Mouse (Mus musculus) forebrain, embryonic 11.5 days (tissue): ENCODE data around the gene Gja1. TPM values are rescaled to one million over a fixed set of nuclear protein-coding genes. Genes with fewer than 3 reads are reported as not detected.
A peak's percentile ranks its signal among the peaks of the same experiment; 100 is the strongest.

ENCODE experiments used
- ATAC-seq: fragments of 200-750 bp; cut with Nextera tagmentation; replicated peaks from 2 replicates; pipeline ENCODE4 v1.8.0; 2017; ENCODE audit warnings: moderate TSS enrichment; ENCODE audit not compliant: low FRiP score
- DNase-seq: peaks from one replicate; pipeline ENCODE4 v3.0.0-alpha.2; 2017; ENCODE audit warnings: low spot score
- H3K27ac ChIP-seq: fragments of 300-500 bp; sonication (generic); 2 replicates; pipeline ENCODE4 v1.5.1; 2014; ENCODE audit warnings: low read depth, low read length
- H3K27me3 ChIP-seq: fragments of 300-500 bp; sonication (generic); 2 replicates; pipeline ENCODE4 v1.6.1; 2014; ENCODE audit warnings: mild to moderate bottlenecking, low read length, mixed read lengths; ENCODE audit not compliant: control insufficient read depth, insufficient read depth
- H3K36me3 ChIP-seq: fragments of 300-500 bp; sonication (generic); 2 replicates; pipeline ENCODE4 v1.6.1; 2014; ENCODE audit warnings: mild to moderate bottlenecking, low read length, moderate library complexity, mixed read lengths; ENCODE audit not compliant: control insufficient read depth, insufficient read depth
- H3K4me1 ChIP-seq: fragments of 300-500 bp; sonication (generic); replicated peaks from 2 replicates; pipeline ENCODE4 v1.6.1; 2014; ENCODE audit warnings: low read length, mixed read lengths; ENCODE audit not compliant: control insufficient read depth, insufficient read depth
- H3K4me2 ChIP-seq: fragments of 300-500 bp; sonication (generic); 2 replicates; pipeline ENCODE4 v1.6.1; 2014; ENCODE audit warnings: low read depth, mild to moderate bottlenecking, low read length, moderate library complexity, mixed read lengths; ENCODE audit not compliant: severe bottlenecking
- H3K4me3 ChIP-seq: fragments of 300-500 bp; sonication (generic); 2 replicates; pipeline ENCODE4 v1.5.1; 2014; ENCODE audit warnings: low read depth, low read length
- H3K9ac ChIP-seq: fragments of 300-500 bp; sonication (generic); 2 replicates; pipeline ENCODE4 v1.6.1; 2014; ENCODE audit warnings: low read length
- H3K9me3 ChIP-seq: fragments of 300-500 bp; sonication (generic); 2 replicates; pipeline ENCODE4 v1.6.1; 2016; ENCODE audit warnings: low read length, mixed read lengths; ENCODE audit not compliant: control insufficient read depth
- WGBS: fragments of 180-500 bp; shearing (Covaris S2); extraction: QIAGEN DNeasy Blood & Tissue Kit; methylation state at CpG from one replicate; pipeline ENCODE4 v1.1.7; 2014; 5-methylcytosine and 5-hydroxymethylcytosine counted together
- polyA plus RNA-seq: library from polyadenylated mRNA; unstranded; fragments of >200 nt; fragmentation: Nextera tagmentation; extraction: Ambion mirVana; gene quantifications from 2 replicates; pipeline ENCODE4 v1.2.1, GENCODE M21; 2014

Gene Gja1
- polyA plus RNA-seq, 1 experiment from 2014 or later: 166 TPM

- Histone ChIP-seq H3K4me2 (no peak overlapping the region), H3K9ac (no peak overlapping the region), H3K36me3 (no peaks in the 10 kb centered on the region), H3K27ac (no peak overlapping the region), H3K9me3 (no peaks in the 10 kb centered on the region), H3K27me3 (no peaks in the 10 kb centered on the region), H3K4me1 (0 out of 2 replicates have a peak, but pooled peaks cover 2% of the 10 kb centered on the region), H3K4me3 (no peak overlapping the region)
- no peak for DNase-seq
- WGBS: 90% methylated on average over 2 of the region's 2 CpGs
- ATAC-seq: no peak
Measured at GRCm38 (mm10) chr10:56427827-56428226, 50.7 kb downstream of the Gja1 start.

GRCm38 (mm10) chr10:56429011-56429410, 51.9 kb downstream of the Gja1 start:
- H3K27me3 ChIP-seq: no peaks in the 10 kb centered on the region
- H3K4me3 ChIP-seq: no peak overlapping the region
- H3K27ac ChIP-seq: no peak overlapping the region
- no peak for ATAC-seq
- no peak overlapping the region for H3K4me2 ChIP-seq
- H3K36me3 ChIP-seq: no peaks in the 10 kb centered on the region
- WGBS: 77% methylated on average over 5 of the region's 5 CpGs
- H3K9me3 ChIP-seq: no peaks in the 10 kb centered on the region
- no peak for DNase-seq
- H3K4me1 ChIP-seq: 0 out of 2 replicates have a peak, but pooled peaks cover 2% of the 10 kb centered on the region
- H3K9ac ChIP-seq: no peak overlapping the region

- H3K36me3 ChIP-seq: no peaks in the 10 kb centered on the region
- no peak overlapping the region for H3K27ac ChIP-seq
- no peaks in the 10 kb centered on the region for H3K27me3 ChIP-seq
- peak overlapping the region; percentile 43 for H3K4me2 ChIP-seq
- DNase-seq (peak; percentile 59), ATAC-seq (peak; percentile 60)
- 0 out of 2 replicates have a peak, but pooled peaks cover 2% of the 10 kb centered on the region for H3K4me1 ChIP-seq
- WGBS: 27% methylated on average over 23 of the region's 23 CpGs
- H3K9me3 ChIP-seq: no peaks in the 10 kb centered on the region
- H3K9ac ChIP-seq: peak overlapping the region; percentile 41
- peak overlapping the region; percentile 21; the same call in 1 of the 2 replicates for H3K4me3 ChIP-seq
Measured at GRCm38 (mm10) chr10:56431600-56432389, 54.7 kb downstream of the Gja1 start.

- ATAC-seq (no peak), DNase-seq (no peak)
- H3K9ac ChIP-seq: no peak overlapping the region
- no peaks in the 10 kb centered on the region for H3K27me3 ChIP-seq
- 0 out of 2 replicates have a peak, but pooled peaks cover 2% of the 10 kb centered on the region for H3K4me1 ChIP-seq
- H3K4me2 ChIP-seq: no peak overlapping the region
- H3K27ac ChIP-seq: no peak overlapping the region
- no peaks in the 10 kb centered on the region for H3K36me3 ChIP-seq
- H3K9me3 ChIP-seq: no peaks in the 10 kb centered on the region
- no peak overlapping the region for H3K4me3 ChIP-seq
- 76% methylated on average over 6 of the region's 6 CpGs for WGBS
Measured at GRCm38 (mm10) chr10:56432390-56432709, 55.2 kb downstream of the Gja1 start.

- Histone ChIP-seq H3K27me3 (no peaks in the 10 kb centered on the region), H3K9me3 (no peaks in the 10 kb centered on the region), H3K4me2 (no peak overlapping the region), H3K4me3 (no peak overlapping the region), H3K36me3 (no peaks in the 10 kb centered on the region), H3K27ac (no peak overlapping the region), H3K9ac (no peak overlapping the region), H3K4me1 (no peaks in the 10 kb centered on the region)
- ATAC-seq (no peak), DNase-seq (no peak)
- WGBS: 91% methylated on average over 11 of the region's 11 CpGs
Measured at GRCm38 (mm10) chr10:56437290-56437689, 60.2 kb downstream of the Gja1 start.

GRCm38 (mm10) chr10:56439638-56440037, 62.5 kb downstream of the Gja1 start:
- no peak overlapping the region for H3K27ac ChIP-seq
- ATAC-seq (no peak), DNase-seq (no peak)

GRCm38 (mm10) chr10:56444457-56444856, 67.3 kb downstream of the Gja1 start:
- DNase-seq (no peak), ATAC-seq (no peak)
- no peak overlapping the region for H3K4me3 ChIP-seq

More at GRCm38 (mm10) chr10:56439638-56440037, 62.5 kb downstream of the Gja1 start:
- H3K4me1 ChIP-seq: no peaks in the 10 kb centered on the region
- no peaks in the 10 kb centered on the region for H3K36me3 ChIP-seq
- no peak overlapping the region for H3K4me3 ChIP-seq
- 82% methylated on average over 4 of the region's 4 CpGs for WGBS
- no peak overlapping the region for H3K4me2 ChIP-seq
- no peaks in the 10 kb centered on the region for H3K27me3 ChIP-seq
- no peaks in the 10 kb centered on the region for H3K9me3 ChIP-seq
- no peak overlapping the region for H3K9ac ChIP-seq

GRCm38 (mm10) chr10:56449030-56449429, 71.9 kb downstream of the Gja1 start:
- H3K4me3 ChIP-seq: no peak overlapping the region
- ATAC-seq: no peak
- DNase-seq: no peak
- H3K4me2 ChIP-seq: no peak overlapping the region
- no peaks in the 10 kb centered on the region for H3K9me3 ChIP-seq
- no peak overlapping the region for H3K27ac ChIP-seq
- no peaks in the 10 kb centered on the region for H3K27me3 ChIP-seq
- 89% methylated on average over 4 of the region's 4 CpGs for WGBS
- no peaks in the 10 kb centered on the region for H3K4me1 ChIP-seq
- no peak overlapping the region for H3K9ac ChIP-seq
- no peaks in the 10 kb centered on the region for H3K36me3 ChIP-seq

More at GRCm38 (mm10) chr10:56444457-56444856, 67.3 kb downstream of the Gja1 start:
- H3K9me3 ChIP-seq: no peaks in the 10 kb centered on the region
- H3K4me1 ChIP-seq: no peaks in the 10 kb centered on the region
- no peaks in the 10 kb centered on the region for H3K36me3 ChIP-seq
- H3K27ac ChIP-seq: no peak overlapping the region
- WGBS: 87% methylated on average over 2 of the region's 2 CpGs
- no peak overlapping the region for H3K4me2 ChIP-seq
- H3K27me3 ChIP-seq: no peaks in the 10 kb centered on the region
- H3K9ac ChIP-seq: no peak overlapping the region
